Mouse (Mus musculus) cerebellum, adult (tissue): ENCODE measurements around the gene Acot7.

Source experiments
- ATAC-seq: cut with Nextera tagmentation; 2 replicates; pipeline ENCODE4 v1.9.2; 2017; ENCODE audit warnings: mild to moderate bottlenecking, moderate library complexity, mixed read lengths; ENCODE audit not compliant: insufficient number of reproducible peaks, low FRiP score, low TSS enrichment

Gene Acot7

DNA sequence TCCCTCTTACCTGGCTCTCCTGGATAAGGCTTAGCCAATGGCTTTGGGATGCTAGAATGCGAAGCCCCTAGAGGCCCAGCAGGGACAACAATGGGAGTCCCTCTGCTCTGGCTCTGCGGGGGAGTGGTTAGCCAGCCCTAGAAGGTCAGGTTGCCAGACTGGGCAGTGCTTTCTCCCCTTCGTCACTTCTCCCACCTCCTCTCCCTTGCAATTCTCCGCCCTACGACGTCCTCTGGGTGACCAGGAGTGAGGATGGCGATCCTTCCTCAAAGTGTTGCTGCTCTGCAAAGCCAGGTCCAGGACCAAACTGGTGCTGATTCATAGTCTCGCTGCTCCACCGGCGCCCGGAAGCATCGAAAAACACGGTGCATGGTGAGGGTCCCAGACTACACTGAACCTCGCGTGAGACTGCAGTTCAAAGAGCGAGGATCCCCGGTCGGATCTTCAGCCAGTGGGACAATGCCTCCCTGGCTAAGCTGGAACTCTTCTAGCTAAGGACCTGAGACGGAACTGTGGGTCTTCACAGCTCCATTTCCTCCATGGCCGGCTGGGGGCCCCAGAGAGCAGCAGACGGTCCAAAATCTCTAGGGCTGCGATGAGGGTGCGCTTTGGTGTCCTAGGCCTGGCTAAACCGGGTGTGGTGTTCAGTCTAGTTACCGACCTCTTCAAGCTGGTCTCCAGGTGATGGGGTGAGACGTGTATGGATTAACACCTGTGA lies 140.7 kb downstream of the Acot7 start, which contains the start of gene Rnf207:
Gene Rnf207 (minus strand): TSS at position 477 of the 718 bp plus-strand sequence.
- peak; percentile 61; the same call in 1 of the 2 replicates for ATAC-seq
